Mouse (Mus musculus) liver, adult 2 months (tissue): ENCODE measurements around the gene 3110021N24Rik.

Source experiments
- CTCF ChIP-seq: fragments of 200-500 bp; IDR thresholded peaks from 2 replicates; pipeline ENCODE4 v1.5.1; 2011; ENCODE audit warnings: low read depth, low read length, control low read depth
- POLR2A ChIP-seq: fragments of 200-500 bp; IDR thresholded peaks from 2 replicates; pipeline ENCODE4 v1.6.1; 2011; ENCODE audit warnings: low read length, control low read depth; ENCODE audit not compliant: insufficient read depth; ENCODE audit errors: extremely low read depth

- TF ChIP-seq POLR2A (no peak), CTCF (no peak)
Observed at GRCm38 (mm10) chr4:108686156-108686555, 33.3 kb upstream of the 3110021N24Rik start.
